8 mouse cellular contexts compared by ENCODE assay signal in genomic region chr8:4165852-4166751, GRCm38 (mm10). TPM values are rescaled to one million over a fixed set of nuclear protein-coding genes. Genes with fewer than 3 reads are reported as not detected.
DNase-seq lines count a peak whose midpoint lies in the region; ATAC-seq and TF ChIP-seq lines count a peak whose summit lies in the region.

Gene Evi5l (plus strand): TSS chr8:4166567.

- H3K4me2 ChIP-seq in heart, embryonic 15.5 days, result peak within 1 kb of the TSS; percentile 78
- peak within 1 kb of the TSS; percentile 86 for H3K4me2 ChIP-seq in liver, embryonic 14.5 days (ENCODE audit: low read depth)
- H3K4me2 ChIP-seq in neural tube, embryonic 11.5 days (ENCODE audit: low read depth), result peak within 1 kb of the TSS; percentile 75
- peak within 1 kb of the TSS; percentile 92 for H3K4me2 ChIP-seq in stomach, postnatal 0 days (replicated peaks; ENCODE audit: low read depth)

- TF ChIP-seq CTCF in liver, embryonic 14.5 days (IDR thresholded peaks at IDR 0.05; ENCODE audit: low read depth), result no peak
- TF ChIP-seq CTCF in stomach, postnatal 0 days (IDR thresholded peaks at IDR 0.05; ENCODE audit: low read depth), result no peak

- H3K4me1 ChIP-seq in forebrain, embryonic 10.5 days, result peaks cover 13% of the 10 kb centered on the region
- H3K4me1 ChIP-seq in heart, embryonic 15.5 days (replicated peaks), result peaks cover 5% of the 10 kb centered on the region; the same call in 1 of the 2 replicates
- H3K4me1 ChIP-seq in liver, embryonic 14.5 days (replicated peaks; ENCODE audit: control insufficient read depth in 2 of 2, insufficient read depth in 2 of 2, low read length in 1 of 2), result peaks cover 7 to 13% of the 10 kb centered on the region in 2 experiments
- peaks cover 2% of the 10 kb centered on the region; the same call in 1 of the 2 replicates for H3K4me1 ChIP-seq in neural tube, embryonic 11.5 days (ENCODE audit: control insufficient read depth, insufficient read depth, low read length)
- no peaks in the 10 kb centered on the region for H3K4me1 ChIP-seq in stomach, postnatal 0 days (replicated peaks; ENCODE audit: control insufficient read depth, insufficient read depth)

- H3K9ac ChIP-seq in heart, embryonic 15.5 days, result peak within 1 kb of the TSS; percentile 88
- peak within 1 kb of the TSS; percentile 68 for H3K9ac ChIP-seq in liver, embryonic 14.5 days (replicated peaks)
- H3K9ac ChIP-seq in neural tube, embryonic 11.5 days (ENCODE audit: low read length), result peak within 1 kb of the TSS; percentile 75
- H3K9ac ChIP-seq in stomach, postnatal 0 days (ENCODE audit: low read length), result peak within 1 kb of the TSS; percentile 82

- no peak for TF ChIP-seq EP300 in liver, embryonic 14.5 days (IDR thresholded peaks at IDR 0.05; ENCODE audit: low read depth)
- no peak for TF ChIP-seq EP300 in stomach, postnatal 0 days (optimal IDR thresholded peaks at IDR 0.05)

- WGBS in forebrain, embryonic 10.5 days, result under 1% methylated on average over 50 of the region's 51 CpGs
- WGBS in heart, embryonic 15.5 days, result under 1% methylated on average over 42 of the region's 51 CpGs
- under 1% methylated on average over 51 of the region's 51 CpGs for WGBS in liver, embryonic 14.5 days (ENCODE audit: insufficient replicate concordance)
- WGBS in neural tube, embryonic 11.5 days, result under 1% methylated on average over 49 of the region's 51 CpGs
- under 1% methylated on average over 49 of the region's 51 CpGs for WGBS in stomach, postnatal 0 days

- peaks cover 4% of the 10 kb centered on the region; the same call in 1 of the 2 replicates for H3K27me3 ChIP-seq in forebrain, embryonic 10.5 days (ENCODE audit: poor library complexity, severe bottlenecking)
- H3K27me3 ChIP-seq in heart, embryonic 15.5 days, result no peaks in the 10 kb centered on the region
- H3K27me3 ChIP-seq in liver, embryonic 14.5 days (ENCODE audit: control insufficient read depth, insufficient read depth, low read length), result no peaks in the 10 kb centered on the region
- no peaks in the 10 kb centered on the region for H3K27me3 ChIP-seq in neural tube, embryonic 11.5 days (ENCODE audit: control insufficient read depth, insufficient read depth, low read length)
- H3K27me3 ChIP-seq in stomach, postnatal 0 days (ENCODE audit: control insufficient read depth, insufficient read depth, low read length), result no peaks in the 10 kb centered on the region

- DNase-seq in CD8-positive naive resting alpha-beta T cell, adult 2 months (ENCODE audit: low read depth in 2 of 2, low spot score in 2 of 2), result peak; percentile 96
- DNase-seq in c-Kit-positive CD71-negative TER-119-negative erythroid progenitor cells, embryonic 14.5 days (ENCODE audit: low read depth), result peak; percentile 99
- DNase-seq in forebrain, embryonic 10.5 days (ENCODE audit: extremely low spot score, low spot score), result peak; percentile 94
- DNase-seq in kidney, postnatal 25 days, result peak; percentile 99 to 100
- DNase-seq in liver, embryonic 14.5 days (ENCODE audit: low read depth in 3 of 3, low spot score in 3 of 3), result peak; percentile 94 to 98 (median 97)
- peak; percentile 97 for DNase-seq in neural tube, embryonic 11.5 days (ENCODE audit: low spot score)
- DNase-seq in stomach, postnatal 0 days (ENCODE audit: low spot score), result peak; percentile 96

- H3K4me3 ChIP-seq in forebrain, embryonic 10.5 days, result peak within 1 kb of the TSS; percentile 77
- peak within 1 kb of the TSS; percentile 82 for H3K4me3 ChIP-seq in heart, embryonic 15.5 days
- H3K4me3 ChIP-seq in liver, embryonic 14.5 days (ENCODE audit: insufficient read depth in 1 of 2, low read depth in 2 of 2, low read length in 2 of 2), result peak within 1 kb of the TSS; percentile 69 to 81
- peak within 1 kb of the TSS; percentile 83 for H3K4me3 ChIP-seq in neural tube, embryonic 11.5 days (ENCODE audit: low read depth, low read length)
- peak within 1 kb of the TSS; percentile 87 for H3K4me3 ChIP-seq in stomach, postnatal 0 days (ENCODE audit: low read depth, low read length)

- no peaks in the 10 kb centered on the region for H3K36me3 ChIP-seq in forebrain, embryonic 10.5 days (replicated peaks)
- H3K36me3 ChIP-seq in heart, embryonic 15.5 days, result no peaks in the 10 kb centered on the region
- no peaks in the 10 kb centered on the region for H3K36me3 ChIP-seq in liver, embryonic 14.5 days (replicated peaks; ENCODE audit: control insufficient read depth, insufficient read depth, low read depth)
- no peaks in the 10 kb centered on the region for H3K36me3 ChIP-seq in neural tube, embryonic 11.5 days (ENCODE audit: control insufficient read depth, insufficient read depth, low read length)
- no peaks in the 10 kb centered on the region for H3K36me3 ChIP-seq in stomach, postnatal 0 days (ENCODE audit: control insufficient read depth, insufficient read depth, low read length)

- ATAC-seq in heart, embryonic 15.5 days (replicated peaks; ENCODE audit: insufficient number of reproducible peaks, insufficient read depth, low FRiP score, low read depth), result peak; percentile 98
- peak; percentile 93 for ATAC-seq in liver, embryonic 14.5 days (ENCODE audit: insufficient read depth)
- ATAC-seq in neural tube, embryonic 11.5 days (ENCODE audit: insufficient read depth, low FRiP score, low TSS enrichment), result peak; percentile 98
- ATAC-seq in stomach, postnatal 0 days (ENCODE audit: low FRiP score, low TSS enrichment), result peak; percentile 99

- H3K27ac ChIP-seq in forebrain, embryonic 10.5 days, result peak within 1 kb of the TSS; percentile 84
- H3K27ac ChIP-seq in heart, embryonic 15.5 days, result peak within 1 kb of the TSS; percentile 26; the same call in 1 of the 2 replicates
- H3K27ac ChIP-seq in liver, embryonic 14.5 days, result no peak within 1 kb of the TSS
- H3K27ac ChIP-seq in neural tube, embryonic 11.5 days (ENCODE audit: low read depth, low read length), result peak within 1 kb of the TSS; percentile 62; the same call in 1 of the 2 replicates
- peak within 1 kb of the TSS; percentile 18; the same call in 1 of the 2 replicates for H3K27ac ChIP-seq in stomach, postnatal 0 days (replicated peaks)

- H3K9me3 ChIP-seq in forebrain, embryonic 10.5 days, result no peaks in the 10 kb centered on the region
- H3K9me3 ChIP-seq in heart, embryonic 15.5 days (replicated peaks), result no peaks in the 10 kb centered on the region
- H3K9me3 ChIP-seq in liver, embryonic 14.5 days (ENCODE audit: control insufficient read depth, low read length), result no peaks in the 10 kb centered on the region
- H3K9me3 ChIP-seq in neural tube, embryonic 11.5 days (ENCODE audit: control insufficient read depth, low read length), result no peaks in the 10 kb centered on the region
- no peaks in the 10 kb centered on the region for H3K9me3 ChIP-seq in stomach, postnatal 0 days (ENCODE audit: control insufficient read depth, low read length)

RNA-seq across cellular contexts. Expression of gene Evi5l, which starts in this region (rescaled TPM):
- polyA plus RNA-seq in forebrain, embryonic 10.5 days (2016; fragmentation: Nextera tagmentation; extraction: Ambion mirVana), result 17.8 and 21.9 TPM in 2 replicates
- polyA plus RNA-seq in heart, embryonic 15.5 days (2015; fragmentation: Nextera tagmentation; extraction: Ambion mirVana), result 12.9 and 18.3 TPM in 2 replicates
- 3.3 TPM in 2 replicates for polyA plus RNA-seq in liver, embryonic 14.5 days (2012; rRNA removed)
- polyA plus RNA-seq in liver, embryonic 14.5 days (2014; fragmentation: Nextera tagmentation; extraction: Ambion mirVana), result 3.4 and 4.9 TPM in 2 replicates
- 36.1 and 39.0 TPM in 2 replicates for polyA plus RNA-seq in neural tube, embryonic 11.5 days (2014; fragmentation: Nextera tagmentation; extraction: Ambion mirVana)
- polyA plus RNA-seq in stomach, postnatal 0 days (2015; fragmentation: Nextera tagmentation; extraction: Ambion mirVana), result 10.6 and 11.0 TPM in 2 replicates
